Mouse (Mus musculus): ENCODE results near the gene Dock6. TPM values are rescaled to one million over a fixed set of nuclear protein-coding genes. Genes with fewer than 3 reads are reported as not detected.
A peak's percentile ranks its signal among the peaks of the same experiment; 100 is the strongest.
"Not testable (repeated sequence)": the region's sequence is repeated elsewhere in the genome, so short reads cannot be mapped to it uniquely, and the experiment has no call there.

Gene Dock6
- polyA plus RNA-seq (2014; fragmentation: Nextera tagmentation; extraction: Ambion mirVana): 14.9 and 21.6 TPM in 2 replicates

DNA sequence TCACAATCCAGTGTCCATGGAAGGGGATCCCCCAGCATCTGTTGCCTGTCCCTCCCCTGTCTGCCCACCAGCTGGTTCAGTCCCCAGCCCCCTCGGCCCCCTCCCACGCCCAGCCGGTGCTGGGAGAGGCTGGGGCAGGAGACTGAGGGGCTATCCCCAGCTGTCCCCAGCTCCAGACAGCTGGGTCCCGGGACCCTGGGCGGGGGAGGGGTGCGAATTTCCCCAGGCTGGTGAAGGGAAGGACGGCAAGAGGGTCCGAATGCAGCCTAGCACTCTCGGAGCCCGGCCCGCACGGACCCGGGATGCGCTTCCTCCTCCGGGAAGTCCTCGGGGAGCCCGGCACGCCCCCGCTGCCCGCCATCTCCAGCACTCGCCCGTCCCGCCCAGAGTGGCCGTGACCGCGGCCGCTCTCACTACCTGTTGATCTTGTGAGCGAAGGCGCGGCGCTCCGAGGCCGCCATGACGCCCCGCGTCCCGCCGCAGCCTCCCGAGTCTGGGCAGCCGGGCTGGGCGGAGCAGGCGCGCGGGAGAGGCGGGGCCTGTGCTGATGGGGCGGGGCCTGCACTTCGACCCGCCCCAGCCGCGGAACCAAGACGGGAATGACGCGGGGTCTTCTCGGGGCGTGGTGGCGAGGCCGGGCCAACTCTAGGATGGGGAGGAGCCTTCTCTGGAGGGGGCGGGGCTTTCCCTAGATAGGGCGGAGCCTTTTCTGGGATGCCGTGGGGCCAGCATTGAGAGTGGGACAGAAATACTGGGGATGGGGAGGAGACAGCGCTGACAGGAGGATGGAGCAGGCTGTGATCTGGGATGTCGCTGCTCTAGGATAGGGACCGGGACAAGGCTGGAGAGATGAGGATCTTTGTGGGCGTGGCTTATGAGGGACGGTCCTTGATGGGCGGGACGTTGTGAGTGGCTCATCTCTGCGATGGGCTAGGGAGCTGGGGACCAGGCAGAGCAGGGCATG lies at the start of gene Dock6:
TSS of gene Dock6 (minus strand) at position 508 of the 964 bp plus-strand sequence.
- peak; percentile 93 for DNase-seq (ENCODE audit: low spot score)
- whole genome bisulfite sequencing: under 1% methylated on average over 67 of the region's 68 CpGs
- Histone ChIP-seq H3K27me3 (replicated peaks; ENCODE audit: control insufficient read depth, insufficient read depth, low read length) (no peaks in the 10 kb centered on the region), H3K27ac (ENCODE audit: low read depth, low read length) (no peak within 1 kb of the TSS), H3K4me2 (peak within 1 kb of the TSS; percentile 79), H3K4me1 (replicated peaks; ENCODE audit: control insufficient read depth, insufficient read depth, low read length) (peaks cover 30% of the 10 kb centered on the region), H3K36me3 (ENCODE audit: control insufficient read depth, insufficient read depth, low read length) (no peaks in the 10 kb centered on the region), H3K9me3 (ENCODE audit: control insufficient read depth, low read length) (no peaks in the 10 kb centered on the region), H3K9ac (ENCODE audit: low read depth, low read length) (peak within 1 kb of the TSS; percentile 70), H3K4me3 (ENCODE audit: low read depth, low read length) (peak within 1 kb of the TSS; percentile 64)
- peak; percentile 93 for ATAC-seq (replicated peaks; ENCODE audit: low FRiP score)

DNA sequence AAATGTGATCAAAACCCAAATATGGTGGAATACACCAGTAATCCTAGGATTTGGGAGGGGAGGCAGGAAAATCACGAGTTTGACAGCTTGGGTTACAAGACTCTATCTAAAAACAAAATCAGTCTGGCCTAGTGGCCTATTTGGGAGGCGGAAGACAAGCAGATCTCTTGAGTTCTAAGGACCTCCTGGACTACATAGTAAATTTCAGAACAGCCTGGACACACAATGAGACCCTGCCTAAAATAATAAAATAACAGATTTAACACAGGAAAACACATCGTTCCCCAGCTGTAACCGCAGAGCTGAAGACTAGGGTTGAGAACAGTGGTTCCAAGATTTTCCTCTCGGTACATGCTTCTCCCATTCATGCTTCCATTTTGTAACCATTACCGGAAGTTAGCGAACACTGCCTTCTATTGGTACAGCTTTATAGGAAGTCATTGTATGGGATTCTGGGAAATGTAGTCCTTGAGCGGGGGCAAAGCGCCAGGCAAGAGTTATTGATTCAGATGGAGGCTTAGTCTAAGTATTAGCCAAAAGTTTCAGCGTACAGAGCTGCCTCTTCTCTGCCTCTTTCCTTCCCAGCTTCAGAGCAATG lies 48.9 kb upstream of the Dock6 start:
- 0 out of 2 replicates have a peak overlapping the region, but pooled peaks have one; percentile 31 for H3K9ac ChIP-seq (ENCODE audit: low read depth, low read length)
- ATAC-seq (replicated peaks; ENCODE audit: low FRiP score) (peak; percentile 78), DNase-seq (ENCODE audit: low spot score) (peak; percentile 55)
- H3K27ac ChIP-seq (ENCODE audit: low read depth, low read length): no peak overlapping the region
- no peaks in the 10 kb centered on the region for H3K4me1 ChIP-seq (replicated peaks; ENCODE audit: control insufficient read depth, insufficient read depth, low read length)
- no peaks in the 10 kb centered on the region for H3K36me3 ChIP-seq (ENCODE audit: control insufficient read depth, insufficient read depth, low read length)
- H3K27me3 ChIP-seq (replicated peaks; ENCODE audit: control insufficient read depth, insufficient read depth, low read length): peaks cover 3% of the 10 kb centered on the region; the same call in 1 of the 2 replicates
- WGBS: 16% methylated on average over 10 of the region's 10 CpGs
- peak overlapping the region; percentile 58 for H3K4me2 ChIP-seq
- no peaks in the 10 kb centered on the region for H3K9me3 ChIP-seq (ENCODE audit: control insufficient read depth, low read length)
- H3K4me3 ChIP-seq (ENCODE audit: low read depth, low read length): peak overlapping the region; percentile 32

DNA sequence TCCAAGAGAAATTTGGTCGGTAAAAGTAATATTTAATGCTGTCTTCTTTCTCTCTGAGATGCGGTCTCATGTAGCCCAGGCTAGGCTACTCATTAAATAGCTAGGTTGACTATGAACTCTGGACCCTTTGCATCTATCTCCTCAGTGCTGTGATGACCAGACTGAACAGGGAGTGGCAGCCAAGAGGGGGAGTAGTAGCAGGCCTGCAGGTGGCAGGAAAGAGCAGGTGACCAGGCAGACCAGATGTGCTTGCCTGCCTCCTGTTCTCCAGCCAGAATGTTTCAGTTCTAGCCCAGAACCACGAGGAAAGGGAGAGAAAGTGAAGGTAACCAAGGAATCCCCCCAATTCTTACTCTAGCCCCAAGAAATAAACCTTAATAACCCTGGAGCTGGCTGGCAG lies 36.8 kb upstream of the Dock6 start:
- 54% methylated on average over 3 of the region's 3 CpGs for WGBS
- H3K4me3 ChIP-seq (ENCODE audit: low read depth, low read length): no peak overlapping the region
- DNase-seq (ENCODE audit: low spot score): no peak
- no peaks in the 10 kb centered on the region for H3K9me3 ChIP-seq (ENCODE audit: control insufficient read depth, low read length)
- H3K4me1 ChIP-seq (replicated peaks; ENCODE audit: control insufficient read depth, insufficient read depth, low read length): no peaks in the 10 kb centered on the region
- H3K27ac ChIP-seq (ENCODE audit: low read depth, low read length): no peak overlapping the region
- H3K4me2 ChIP-seq: no peak overlapping the region
- H3K9ac ChIP-seq (ENCODE audit: low read depth, low read length): no peak overlapping the region
- ATAC-seq (replicated peaks; ENCODE audit: low FRiP score): no peak
- H3K27me3 ChIP-seq (replicated peaks; ENCODE audit: control insufficient read depth, insufficient read depth, low read length): peaks cover under 1% of the 10 kb centered on the region; the same call in 1 of the 2 replicates
- no peaks in the 10 kb centered on the region for H3K36me3 ChIP-seq (ENCODE audit: control insufficient read depth, insufficient read depth, low read length)

DNA sequence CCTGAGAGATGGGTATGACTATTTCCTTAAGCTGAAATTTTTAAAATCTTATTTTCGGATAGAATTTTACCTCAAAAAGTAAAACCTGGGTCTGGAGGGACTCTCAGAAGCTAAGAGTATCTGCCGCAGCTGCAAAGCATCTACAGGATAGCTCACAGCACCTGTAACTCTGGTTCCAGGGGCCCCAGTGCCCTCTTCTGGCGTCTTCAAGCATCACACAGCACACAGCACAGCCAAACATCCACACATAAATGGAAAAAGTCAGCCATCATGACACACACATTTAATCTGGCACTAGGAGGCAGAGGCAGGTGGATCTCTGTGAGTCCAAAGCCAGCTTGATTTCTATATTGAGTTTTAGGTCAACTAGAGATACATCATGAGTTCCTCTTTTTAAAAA lies 24.2 kb upstream of the Dock6 start:
- DNase-seq (ENCODE audit: low spot score) (no peak), ATAC-seq (replicated peaks; ENCODE audit: low FRiP score) (no peak)
- H3K36me3 ChIP-seq (ENCODE audit: control insufficient read depth, insufficient read depth, low read length): no peaks in the 10 kb centered on the region
- H3K4me3 ChIP-seq (ENCODE audit: low read depth, low read length): no peak overlapping the region
- H3K9me3 ChIP-seq (ENCODE audit: control insufficient read depth, low read length): 0 out of 2 replicates have a peak, but pooled peaks cover 3% of the 10 kb centered on the region
- no peak overlapping the region for H3K4me2 ChIP-seq
- H3K27ac ChIP-seq (ENCODE audit: low read depth, low read length): no peak overlapping the region
- no peaks in the 10 kb centered on the region for H3K27me3 ChIP-seq (replicated peaks; ENCODE audit: control insufficient read depth, insufficient read depth, low read length)
- no peak overlapping the region for H3K9ac ChIP-seq (ENCODE audit: low read depth, low read length)
- 54% methylated on average over 3 of the region's 3 CpGs for WGBS
- H3K4me1 ChIP-seq (replicated peaks; ENCODE audit: control insufficient read depth, insufficient read depth, low read length): no peaks in the 10 kb centered on the region

DNA sequence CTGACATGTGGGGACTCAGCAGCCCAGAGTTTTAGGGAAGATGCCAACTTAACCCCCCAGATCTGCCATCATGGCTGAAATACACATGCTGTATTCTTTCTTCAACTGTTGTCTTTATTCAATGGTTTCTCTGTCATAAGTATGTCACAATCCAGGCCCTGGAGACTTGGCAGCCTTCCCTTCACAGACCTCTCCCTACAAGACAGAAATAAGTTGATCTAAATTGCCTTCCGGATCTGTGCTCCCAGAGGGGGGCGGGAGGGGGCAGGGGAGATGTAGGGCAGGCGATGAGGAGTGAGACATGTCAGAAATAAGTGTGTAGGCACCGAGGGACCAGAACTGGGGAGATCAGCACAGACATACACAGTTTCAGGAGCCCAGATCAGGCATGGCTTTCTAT lies 19.8 kb upstream of the Dock6 start:
- no peak overlapping the region for H3K4me3 ChIP-seq (ENCODE audit: low read depth, low read length)
- no peaks in the 10 kb centered on the region for H3K9me3 ChIP-seq (ENCODE audit: control insufficient read depth, low read length)
- WGBS: 67% methylated on average over 4 of the region's 4 CpGs
- DNase-seq (ENCODE audit: low spot score) (no peak), ATAC-seq (replicated peaks; ENCODE audit: low FRiP score) (no peak)
- H3K9ac ChIP-seq (ENCODE audit: low read depth, low read length): no peak overlapping the region
- peaks cover 3% of the 10 kb centered on the region; the same call in 1 of the 2 replicates for H3K27me3 ChIP-seq (replicated peaks; ENCODE audit: control insufficient read depth, insufficient read depth, low read length)
- H3K27ac ChIP-seq (ENCODE audit: low read depth, low read length): no peak overlapping the region
- H3K4me1 ChIP-seq (replicated peaks; ENCODE audit: control insufficient read depth, insufficient read depth, low read length): no peaks in the 10 kb centered on the region
- no peak overlapping the region for H3K4me2 ChIP-seq
- H3K36me3 ChIP-seq (ENCODE audit: control insufficient read depth, insufficient read depth, low read length): no peaks in the 10 kb centered on the region

DNA sequence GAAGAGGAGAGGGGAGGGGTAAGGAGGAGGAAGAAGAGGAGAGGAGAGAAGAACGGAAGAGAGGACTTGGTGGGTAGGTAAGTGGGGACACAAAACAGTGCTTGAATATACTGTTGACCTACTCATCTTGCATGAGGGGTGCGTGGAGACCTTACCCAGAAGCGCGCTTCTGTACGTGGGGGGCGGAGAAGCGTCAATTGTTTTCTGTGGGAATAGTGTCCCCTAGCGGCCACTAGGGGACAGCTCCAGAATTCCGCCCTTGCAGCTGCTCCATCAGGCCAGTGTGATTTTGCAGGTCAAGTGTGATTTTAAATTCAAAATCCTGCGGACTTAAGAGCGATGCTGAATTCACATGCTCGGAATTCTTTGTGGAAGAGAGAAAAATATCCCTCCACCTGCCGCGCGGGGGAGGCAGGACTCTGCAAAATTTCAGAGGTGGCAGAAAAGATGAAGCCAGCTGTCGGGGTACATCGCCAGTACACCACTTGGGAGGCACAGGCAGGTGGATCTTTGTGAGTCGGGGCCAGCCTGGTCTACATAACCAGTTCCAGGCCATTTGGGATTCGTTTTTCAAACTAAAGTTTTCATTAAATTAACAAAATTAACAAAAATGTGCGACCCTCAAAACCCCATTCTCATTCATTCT lies 18.6 kb upstream of the Dock6 start:
- H3K27ac ChIP-seq (ENCODE audit: low read depth, low read length): no peak overlapping the region
- no peak for ATAC-seq (replicated peaks; ENCODE audit: low FRiP score)
- 14% methylated on average over 20 of the region's 20 CpGs for WGBS
- no peaks in the 10 kb centered on the region for H3K4me1 ChIP-seq (replicated peaks; ENCODE audit: control insufficient read depth, insufficient read depth, low read length)
- peaks cover 3% of the 10 kb centered on the region; the same call in 1 of the 2 replicates for H3K27me3 ChIP-seq (replicated peaks; ENCODE audit: control insufficient read depth, insufficient read depth, low read length)
- no peak overlapping the region for H3K9ac ChIP-seq (ENCODE audit: low read depth, low read length)
- H3K36me3 ChIP-seq (ENCODE audit: control insufficient read depth, insufficient read depth, low read length): no peaks in the 10 kb centered on the region
- peak overlapping the region; percentile 31; the same call in 1 of the 2 replicates for H3K4me2 ChIP-seq
- no peak overlapping the region for H3K4me3 ChIP-seq (ENCODE audit: low read depth, low read length)
- no peak for DNase-seq (ENCODE audit: low spot score)
- H3K9me3 ChIP-seq (ENCODE audit: control insufficient read depth, low read length): no peaks in the 10 kb centered on the region

DNA sequence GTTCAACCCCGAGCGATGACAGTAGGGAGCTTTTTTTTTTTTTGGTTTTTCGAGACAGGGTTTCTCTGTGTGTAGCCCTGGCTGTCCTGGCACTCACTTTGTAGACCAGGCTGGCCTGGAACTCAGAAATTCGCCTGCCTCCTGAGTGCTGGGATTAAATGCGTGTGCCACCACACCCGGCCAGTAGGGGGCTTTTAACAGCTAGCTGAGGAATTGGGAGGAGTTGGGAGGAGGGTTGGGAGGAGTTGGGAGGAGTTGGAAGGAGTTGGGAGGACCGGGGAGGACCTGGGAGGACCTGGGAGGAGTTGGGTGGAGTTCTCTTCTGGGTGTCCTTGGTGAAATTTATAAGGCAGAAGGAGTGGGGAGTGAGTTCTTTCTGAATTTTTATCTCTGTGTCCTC lies 16.9 kb upstream of the Dock6 start:
- not testable (repeated sequence) for H3K9me3 ChIP-seq (ENCODE audit: control insufficient read depth, low read length); H3K9ac ChIP-seq (ENCODE audit: low read depth, low read length); ATAC-seq (replicated peaks; ENCODE audit: low FRiP score); H3K27ac ChIP-seq (ENCODE audit: low read depth, low read length); H3K27me3 ChIP-seq (replicated peaks; ENCODE audit: control insufficient read depth, insufficient read depth, low read length); H3K36me3 ChIP-seq (ENCODE audit: control insufficient read depth, insufficient read depth, low read length); DNase-seq (ENCODE audit: low spot score); H3K4me3 ChIP-seq (ENCODE audit: low read depth, low read length); H3K4me1 ChIP-seq (replicated peaks; ENCODE audit: control insufficient read depth, insufficient read depth, low read length); H3K4me2 ChIP-seq
- WGBS: 53% methylated on average over 7 of the region's 7 CpGs

DNA sequence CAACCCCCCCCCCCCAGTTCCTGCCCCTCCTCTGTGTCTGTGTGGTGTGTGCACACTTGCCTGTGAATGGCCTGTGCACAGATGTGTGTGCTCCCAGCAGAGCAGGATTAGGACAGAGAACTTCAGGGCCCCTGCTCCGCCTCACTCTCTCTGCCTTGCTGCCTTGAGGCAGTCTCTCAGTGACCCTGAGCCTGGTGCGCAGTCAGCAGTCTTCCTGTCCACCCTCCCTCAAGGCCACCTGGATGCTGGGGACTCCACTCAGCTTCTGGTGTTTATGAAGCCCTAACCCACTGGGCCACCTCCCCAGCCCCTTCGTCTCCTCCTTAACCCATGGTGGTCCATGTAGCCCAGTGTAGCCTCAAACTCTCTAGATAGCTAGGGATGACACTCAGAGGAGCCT lies 15.3 kb upstream of the Dock6 start:
- no peak overlapping the region for H3K27ac ChIP-seq (ENCODE audit: low read depth, low read length)
- no peaks in the 10 kb centered on the region for H3K4me1 ChIP-seq (replicated peaks; ENCODE audit: control insufficient read depth, insufficient read depth, low read length)
- WGBS: 61% methylated on average over 3 of the region's 3 CpGs
- H3K4me2 ChIP-seq: no peak overlapping the region
- no peak overlapping the region for H3K9ac ChIP-seq (ENCODE audit: low read depth, low read length)
- peaks cover 3% of the 10 kb centered on the region; the same call in 1 of the 2 replicates for H3K27me3 ChIP-seq (replicated peaks; ENCODE audit: control insufficient read depth, insufficient read depth, low read length)
- no peak for DNase-seq (ENCODE audit: low spot score)
- H3K4me3 ChIP-seq (ENCODE audit: low read depth, low read length): no peak overlapping the region
- no peaks in the 10 kb centered on the region for H3K36me3 ChIP-seq (ENCODE audit: control insufficient read depth, insufficient read depth, low read length)
- ATAC-seq (replicated peaks; ENCODE audit: low FRiP score): no peak
- no peaks in the 10 kb centered on the region for H3K9me3 ChIP-seq (ENCODE audit: control insufficient read depth, low read length)

Data from liver, embryonic 11.5 days (tissue).